Mouse (Mus musculus) telencephalon, adult 2 months (tissue): ENCODE measurements around the gene Prn.

Experiments used
- DNase-seq: peaks from one replicate; pipeline ENCODE4 v3.0.0-alpha.2; 2011; ENCODE audit warnings: low read depth, low spot score

Gene Prn

GRCm38 (mm10) chr2:131906846-131907245, 2.9 kb upstream of the Prn start:
- no peak for DNase-seq

DNA sequence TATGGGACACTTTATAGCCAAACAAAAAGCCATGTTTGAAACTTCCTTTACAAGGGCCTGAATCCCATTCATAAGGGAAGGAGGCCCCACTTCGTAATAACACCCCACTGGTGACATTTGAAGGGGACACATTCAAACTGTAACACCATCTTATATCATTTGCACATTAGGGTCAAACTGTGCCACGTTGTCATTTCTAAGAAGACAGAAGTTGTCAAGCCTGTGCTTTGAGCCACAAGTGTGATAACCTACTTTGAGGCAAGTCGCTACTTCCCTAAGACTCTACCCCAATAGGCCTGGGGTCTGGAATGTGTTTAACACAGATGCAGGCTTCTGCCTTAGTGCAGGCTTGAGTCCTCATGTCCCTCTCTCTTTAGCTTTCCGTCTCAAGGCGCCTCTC, 2.4 kb upstream of the Prn start:
- no peak for DNase-seq

- DNase-seq, result no peak
These were observed 1.4 kb upstream of the Prn start for GRCm38 (mm10) chr2:131908351-131908861.

DNA sequence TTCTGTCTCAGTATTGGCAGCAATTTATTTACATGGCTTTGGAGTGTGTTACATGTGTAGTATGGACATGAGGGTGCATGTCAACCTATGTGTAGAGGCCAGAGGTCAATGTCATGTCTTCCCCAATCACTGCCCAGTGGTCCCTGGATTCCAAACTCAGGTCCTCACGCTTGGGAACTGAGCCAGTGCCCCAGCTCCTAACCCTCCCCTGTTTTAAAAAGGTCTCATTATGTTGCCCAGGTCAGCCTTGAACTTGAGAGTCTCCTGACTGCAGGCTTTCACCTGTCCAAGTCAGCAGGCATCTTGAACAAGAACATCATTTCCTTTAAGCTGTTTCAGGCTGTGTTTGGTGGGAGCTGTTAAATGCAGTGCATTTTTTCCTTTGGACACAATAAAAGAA, 851 bp upstream of the Prn start:
- DNase-seq, result no peak

- DNase-seq, result no peak
These were observed 1.1 kb downstream of the Prn start for GRCm38 (mm10) chr2:131910847-131911246.

- no peak for DNase-seq
These were observed 1.6 kb downstream of the Prn start for GRCm38 (mm10) chr2:131911341-131911740.

GRCm38 (mm10) chr2:131912526-131913258, 2.9 kb downstream of the Prn start:
- no peak for DNase-seq

DNA sequence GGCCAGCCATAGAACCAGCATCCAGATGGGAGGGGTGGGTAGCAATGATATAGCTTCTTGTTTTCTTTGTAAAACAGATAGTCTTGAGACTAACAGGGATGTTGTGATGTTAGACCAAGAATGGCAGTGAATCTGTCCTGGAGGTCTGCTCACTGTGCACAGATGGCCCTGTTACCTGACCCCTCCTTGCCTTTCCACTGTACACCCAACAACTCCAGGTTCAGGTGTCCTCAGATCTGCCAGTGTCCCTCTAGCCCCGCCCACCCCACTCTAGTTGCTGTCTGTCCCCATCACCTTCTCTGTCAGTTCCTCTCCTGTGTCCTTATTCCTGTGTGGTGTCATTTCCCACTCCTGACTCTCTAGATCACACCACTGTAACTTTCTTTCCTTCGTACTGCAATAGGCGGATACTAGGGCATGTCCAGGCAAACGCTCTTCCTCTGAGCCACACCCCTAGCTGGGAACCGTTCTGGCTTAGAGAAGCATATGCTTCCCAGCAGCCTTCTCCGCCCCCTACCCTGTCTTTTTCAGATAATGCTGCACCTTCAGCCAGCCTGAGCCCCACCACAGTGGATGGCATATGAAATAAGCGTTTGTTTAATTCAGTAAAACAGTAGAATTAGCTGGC, 22.6 kb downstream of the Prn start:
- DNase-seq, result no peak

DNA sequence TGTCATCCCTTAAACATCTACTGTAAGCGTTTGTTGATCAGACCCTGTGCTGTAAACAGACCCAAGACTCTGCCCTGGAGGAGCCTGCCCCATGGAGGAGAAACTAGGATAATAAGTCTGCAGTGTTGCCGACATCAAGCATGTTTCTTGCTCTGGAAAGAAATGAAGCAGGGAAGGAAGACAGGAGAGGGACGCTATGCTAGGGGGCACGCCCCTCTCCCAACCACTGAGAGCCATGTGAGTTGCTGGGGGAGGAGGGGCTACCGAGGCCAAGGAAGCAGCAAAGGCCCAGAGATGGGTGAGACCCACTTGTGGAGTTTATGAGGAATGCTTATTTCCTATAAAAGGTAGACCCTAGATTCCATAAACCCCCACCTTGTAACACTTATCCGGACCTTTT, 23.3 kb downstream of the Prn start:
- no peak for DNase-seq

DNA sequence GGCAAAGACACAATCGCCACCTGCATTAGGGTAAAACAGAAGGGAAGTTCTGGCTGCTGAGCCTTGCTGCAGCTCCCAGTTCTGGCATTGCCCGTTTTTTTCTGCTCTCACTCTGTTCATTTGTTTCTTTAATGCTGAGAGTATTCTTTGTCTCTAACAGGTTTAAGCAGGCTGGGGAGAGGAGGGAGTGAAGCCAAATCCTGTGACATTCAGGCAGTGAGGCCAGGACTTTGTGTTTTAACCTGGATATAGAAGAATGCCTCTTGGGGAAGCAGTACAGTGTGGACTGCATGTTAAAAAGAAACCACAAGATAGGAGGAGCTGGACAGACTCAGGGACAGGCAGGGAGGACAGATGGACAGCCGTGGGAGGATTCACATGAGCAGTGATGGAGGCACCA, 23.8 kb downstream of the Prn start:
- DNase-seq, result no peak

DNA sequence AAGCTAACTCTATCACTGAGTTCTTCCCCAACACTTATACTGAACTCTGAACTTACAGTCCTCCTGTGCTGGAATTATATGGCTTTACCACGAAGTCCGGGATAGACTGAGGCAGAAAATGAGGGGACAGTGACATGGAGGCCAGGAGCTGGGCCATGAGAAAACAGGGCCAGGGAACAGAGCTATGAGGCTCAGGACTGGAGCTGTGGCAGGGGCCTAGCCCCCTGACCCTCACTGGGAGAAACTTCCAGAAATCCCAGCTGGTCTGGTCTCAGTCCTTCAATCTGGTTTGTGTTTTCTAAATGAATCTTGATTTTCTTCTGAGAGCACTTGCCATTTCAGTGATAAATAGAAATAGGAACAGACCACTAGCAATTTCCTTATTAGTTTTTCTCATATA, 24.5 kb downstream of the Prn start:
- no peak for DNase-seq

DNA sequence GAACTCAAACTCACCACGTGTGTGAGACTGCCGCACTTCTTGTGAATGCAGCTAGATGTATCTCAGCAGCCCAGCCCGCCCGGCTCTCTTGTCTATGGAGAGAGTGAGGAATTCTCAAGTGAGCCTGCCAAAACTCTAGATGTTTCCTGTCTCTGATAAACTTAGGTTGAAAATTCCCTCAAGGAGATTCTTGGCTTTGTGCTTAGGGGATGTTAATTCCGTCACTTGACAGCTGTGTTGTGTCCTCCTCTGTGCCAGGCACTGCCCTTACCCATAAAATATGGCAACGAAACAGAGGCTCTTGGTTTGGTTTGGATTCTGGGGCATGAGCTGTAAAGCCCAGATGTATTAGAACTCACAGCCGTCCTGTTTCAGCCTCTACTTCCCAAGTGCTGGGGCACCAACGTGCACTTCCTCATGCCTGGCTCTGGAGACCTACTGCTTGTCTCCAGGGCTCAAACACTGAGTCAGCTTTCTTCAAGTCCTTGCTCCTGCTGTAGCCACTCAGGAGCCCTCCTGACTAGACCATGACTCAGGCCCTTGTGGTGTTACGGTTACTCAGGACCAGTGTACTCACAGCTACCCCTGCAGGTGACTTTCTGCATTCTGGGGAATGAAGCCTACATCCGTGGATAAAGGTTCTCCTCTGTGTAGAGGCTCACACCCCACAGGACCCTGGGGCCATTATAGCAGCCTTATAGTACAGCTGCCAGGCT, 25.8 kb downstream of the Prn start:
- no peak for DNase-seq

DNA sequence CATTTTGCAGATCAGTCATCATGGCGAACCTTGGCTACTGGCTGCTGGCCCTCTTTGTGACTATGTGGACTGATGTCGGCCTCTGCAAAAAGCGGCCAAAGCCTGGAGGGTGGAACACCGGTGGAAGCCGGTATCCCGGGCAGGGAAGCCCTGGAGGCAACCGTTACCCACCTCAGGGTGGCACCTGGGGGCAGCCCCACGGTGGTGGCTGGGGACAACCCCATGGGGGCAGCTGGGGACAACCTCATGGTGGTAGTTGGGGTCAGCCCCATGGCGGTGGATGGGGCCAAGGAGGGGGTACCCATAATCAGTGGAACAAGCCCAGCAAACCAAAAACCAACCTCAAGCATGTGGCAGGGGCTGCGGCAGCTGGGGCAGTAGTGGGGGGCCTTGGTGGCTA, 26.7 kb downstream of the Prn start:
- DNase-seq, result no peak

GRCm38 (mm10) chr2:131939404-131940111, 29.8 kb downstream of the Prn start:
- no peak for DNase-seq

DNA sequence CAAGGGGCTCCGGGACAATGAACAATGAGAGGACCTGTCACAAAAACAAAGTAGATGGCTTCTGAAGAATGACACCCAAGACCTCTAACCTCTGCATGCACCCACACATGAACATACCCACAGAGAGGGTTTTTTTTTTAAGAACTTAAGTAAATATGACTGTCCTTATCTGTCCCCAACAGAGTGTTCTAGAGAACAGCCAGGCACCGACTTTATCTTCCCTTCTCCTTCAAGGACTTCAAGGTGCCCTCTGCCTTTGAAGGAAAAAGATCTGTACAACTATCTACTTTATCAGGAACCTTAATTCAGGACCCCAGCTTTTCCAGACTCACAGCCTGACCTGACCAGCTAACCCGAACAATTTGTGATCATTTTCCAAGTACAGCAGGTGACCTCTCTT, 30.7 kb downstream of the Prn start:
- DNase-seq, result no peak

GRCm38 (mm10) chr2:131941501-131941900, 31.7 kb downstream of the Prn start:
- DNase-seq, result no peak

DNA sequence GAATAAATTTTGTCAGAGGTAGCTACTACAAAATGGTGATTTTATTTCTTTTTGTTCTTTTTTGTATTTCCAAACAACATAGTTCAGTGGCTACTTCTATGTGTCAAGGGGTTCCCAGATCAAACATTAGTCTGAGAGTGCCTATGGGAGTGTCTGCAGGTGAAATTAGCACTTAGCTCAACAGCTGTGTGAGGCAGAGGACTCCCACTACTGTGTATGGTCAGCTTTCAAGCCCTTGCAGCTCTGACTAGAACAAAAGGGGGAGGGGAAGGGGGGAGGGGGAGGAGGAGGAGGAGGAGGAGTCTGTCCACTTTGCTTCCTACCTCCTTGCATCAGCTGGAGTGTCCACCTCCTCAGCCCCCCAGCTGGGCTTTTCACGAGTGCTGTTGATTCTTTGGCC, 34.6 kb downstream of the Prn start:
- DNase-seq, result no peak

DNA sequence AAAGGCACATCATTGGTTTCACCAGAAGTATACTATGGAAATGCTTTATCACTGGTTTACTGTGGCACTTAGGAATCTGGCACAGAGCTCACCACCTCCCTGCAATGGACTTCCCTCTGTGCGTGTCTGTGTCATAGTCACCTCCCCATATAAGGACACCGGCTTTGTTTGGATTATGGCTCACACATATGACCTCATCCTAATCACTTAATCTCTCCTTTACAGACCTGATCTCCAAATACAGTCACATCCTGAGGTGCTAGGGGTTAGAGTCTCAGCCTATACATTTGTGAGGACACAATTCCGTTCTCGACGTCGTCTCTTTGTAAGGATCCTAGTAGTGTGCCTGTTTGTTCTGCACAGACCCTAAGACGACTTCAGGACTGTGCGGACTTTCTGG, 35.5 kb downstream of the Prn start:
- no peak for DNase-seq

- no peak for DNase-seq
These were observed 36.0 kb downstream of the Prn start for GRCm38 (mm10) chr2:131945765-131946164.

- no peak for DNase-seq
These were observed 36.6 kb downstream of the Prn start for GRCm38 (mm10) chr2:131946351-131946750.

GRCm38 (mm10) chr2:131948156-131948555, 38.4 kb downstream of the Prn start:
- no peak for DNase-seq
